Mouse (Mus musculus) stomach, postnatal 0 days (tissue): ENCODE measurements at regions not wholly inside any gene's neighbourhood (a gene's known extent, or its start where the extent isn't known, plus 50 kb on each side); places are given as distances from the start of the nearest gene placed in this dataset.

Source experiments
- CTCF ChIP-seq: IDR thresholded peaks from 2 replicates; pipeline ENCODE4 v1.5.1; 2016; ENCODE audit warnings: antibody characterized with exemption, low read depth, mild to moderate bottlenecking, moderate library complexity
- EP300 ChIP-seq: optimal IDR thresholded peaks from 2 replicates; pipeline ENCODE3; 2016; ENCODE audit warnings: antibody characterized with exemption

GRCm38 (mm10) chr15:5447707-5448496, 203.9 kb upstream of the Ptger4 start:
- TF ChIP-seq CTCF = no peak
- TF ChIP-seq EP300 = no peak
